Mouse (Mus musculus) right cerebral cortex, adult 18-20 months (tissue): ENCODE measurements at regions not wholly inside any gene's neighbourhood (a gene's known extent, or its start where the extent isn't known, plus 50 kb on each side); places are given as distances from the start of the nearest gene placed in this dataset.

ENCODE experiments used
- DNase-seq: peaks from one replicate; pipeline ENCODE4 v3.0.0; 2022; ENCODE audit warnings: mixed read lengths

GRCm38 (mm10) chr15:10840621-10841034 lies 111.5 kb upstream of the C1qtnf3 start:
- DNase-seq: peak; percentile 90

- no peak for DNase-seq
Observed at GRCm38 (mm10) chr15:10843060-10843695, 109.0 kb upstream of the C1qtnf3 start.

DNA sequence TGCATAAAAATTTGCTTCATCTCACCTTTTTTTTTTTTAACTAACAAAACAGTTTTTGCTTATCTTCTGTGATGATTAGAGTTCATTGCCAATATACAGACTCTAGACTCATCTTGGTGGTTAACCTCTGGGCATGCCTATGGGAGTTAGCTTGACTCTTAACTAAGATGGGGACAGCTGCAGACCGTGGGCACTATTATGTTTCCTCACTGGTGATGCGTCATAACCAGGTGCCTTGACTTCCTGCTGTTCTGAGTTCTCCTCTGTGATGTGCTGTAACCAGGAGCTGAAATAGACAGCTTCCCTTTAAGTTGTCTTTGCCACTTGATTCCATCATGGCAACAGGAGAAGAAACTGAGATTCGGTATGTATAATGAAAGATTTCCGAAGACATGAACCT lies 105.4 kb upstream of the C1qtnf3 start:
- DNase-seq: no peak

DNA sequence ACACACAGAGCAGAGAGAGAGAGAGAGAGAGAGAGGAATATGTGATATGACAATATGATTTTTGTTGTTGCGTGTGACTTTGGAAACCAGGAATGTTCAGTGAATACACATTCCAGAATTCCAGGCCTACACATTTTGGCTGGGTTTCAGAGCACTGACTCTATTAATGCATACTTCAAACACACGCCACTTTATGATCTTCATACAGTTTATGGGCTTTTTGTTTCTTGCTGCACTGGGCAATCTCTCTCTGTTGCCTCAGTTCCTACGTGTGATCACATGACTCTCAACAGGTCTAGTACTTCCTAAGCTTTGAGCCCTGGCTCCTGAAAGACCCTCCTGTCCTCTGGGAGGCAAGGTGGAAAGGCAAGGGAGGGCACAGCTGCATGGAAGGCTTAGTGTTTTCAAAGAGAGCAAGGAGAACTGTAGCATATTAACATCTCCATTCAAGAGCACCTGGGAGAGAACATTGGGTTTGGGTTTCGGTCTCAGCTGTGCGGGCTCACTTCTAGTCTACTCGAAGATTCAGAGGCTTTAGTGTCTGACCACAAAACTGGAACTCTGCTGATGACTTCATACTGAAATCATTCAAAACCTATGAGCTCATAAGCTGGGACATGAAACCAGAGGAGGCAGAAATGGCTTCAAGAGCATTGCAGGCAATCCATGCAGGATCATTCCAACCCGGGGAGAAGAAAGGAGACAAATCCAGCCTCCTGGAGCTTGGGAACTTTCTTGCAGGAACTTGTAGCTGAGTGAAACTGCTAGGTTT lies 87.9 kb upstream of the C1qtnf3 start:
- no peak for DNase-seq

DNA sequence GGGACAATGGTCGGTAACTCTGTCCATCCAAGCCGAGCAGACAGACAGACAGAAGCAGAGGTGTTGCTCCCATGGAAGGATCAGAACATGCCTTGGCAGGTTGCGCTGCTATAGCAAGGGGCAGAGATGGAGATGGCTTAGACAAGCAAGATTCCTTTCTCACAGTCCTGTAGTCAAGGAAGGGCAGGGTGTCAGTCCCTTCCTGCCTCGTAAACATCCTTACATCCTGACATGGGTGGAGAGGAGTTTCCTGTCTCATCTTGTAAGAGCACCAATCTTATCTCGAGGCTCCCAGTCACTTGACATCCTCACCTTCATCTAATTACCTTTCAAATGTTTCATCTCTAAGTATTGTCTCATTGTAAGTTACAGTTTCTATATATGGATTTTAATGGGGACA lies 87.0 kb upstream of the C1qtnf3 start:
- DNase-seq: no peak

- peak; percentile 9 for DNase-seq
Observed at GRCm38 (mm10) chr15:10866794-10867193, 85.3 kb upstream of the C1qtnf3 start.

DNA sequence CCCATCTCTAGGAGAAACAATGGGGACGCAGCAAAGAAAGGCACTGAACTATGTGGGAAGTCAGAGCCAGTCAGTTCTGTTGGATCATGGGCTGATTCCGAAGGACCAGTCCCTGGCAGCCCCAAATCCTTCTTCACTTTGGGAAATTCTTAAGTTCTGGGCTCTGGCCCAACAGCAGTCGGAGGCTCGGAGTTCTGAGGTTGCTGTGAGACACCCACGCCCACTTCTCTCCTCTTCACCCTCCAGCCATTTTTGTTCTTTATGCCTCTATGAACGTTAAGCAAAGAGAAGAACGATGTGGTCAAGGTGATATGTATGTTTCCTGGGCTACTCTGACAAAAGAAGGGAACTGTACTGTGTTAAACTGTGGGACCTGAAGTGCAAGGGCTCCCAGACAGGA lies 84.0 kb upstream of the C1qtnf3 start:
- DNase-seq: peak; percentile 47

DNA sequence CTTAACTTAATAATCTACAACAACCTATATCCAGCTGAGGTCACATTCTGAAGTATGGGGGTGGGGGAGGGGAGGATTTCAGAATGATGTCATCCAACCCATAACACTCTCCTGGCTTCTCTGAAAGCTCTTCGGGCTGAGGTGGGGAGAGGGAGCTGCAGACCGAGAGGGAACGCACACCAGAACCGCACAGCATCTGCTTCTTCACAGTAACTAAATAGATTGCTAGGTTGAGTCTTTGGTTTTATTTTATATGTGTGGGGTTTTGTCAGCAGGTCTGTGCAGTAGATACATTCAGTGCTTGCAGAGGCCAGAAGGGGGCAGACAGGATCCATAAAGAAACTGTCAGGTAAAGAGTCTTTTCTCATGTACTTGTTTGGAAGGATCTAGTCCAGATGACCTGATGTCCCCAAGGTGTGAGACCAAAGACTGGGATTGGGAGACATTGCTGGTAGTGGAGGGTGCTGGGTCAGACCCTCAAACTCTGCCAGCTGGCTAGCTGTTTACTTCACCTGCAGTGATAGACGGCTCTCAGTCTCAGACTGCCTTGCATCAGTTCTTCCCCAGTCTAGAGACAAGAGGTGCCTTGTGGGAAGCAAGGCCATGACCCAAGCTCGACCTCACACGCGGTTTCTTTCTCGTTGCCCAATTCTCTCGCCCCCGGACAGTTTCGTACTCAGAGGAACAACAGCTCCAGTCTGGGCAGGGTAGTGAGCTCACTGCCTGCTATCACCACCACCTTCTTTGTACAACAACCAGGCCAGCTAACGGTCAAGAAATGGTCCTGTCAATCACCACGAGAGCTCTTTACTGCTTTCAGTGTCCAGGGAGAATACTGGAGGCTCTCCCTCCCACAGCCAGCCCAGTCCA lies 83.2 kb upstream of the C1qtnf3 start:
- peak; percentile 12 for DNase-seq

- no peak for DNase-seq
Observed at GRCm38 (mm10) chr15:10869879-10870278, 82.3 kb upstream of the C1qtnf3 start.

DNA sequence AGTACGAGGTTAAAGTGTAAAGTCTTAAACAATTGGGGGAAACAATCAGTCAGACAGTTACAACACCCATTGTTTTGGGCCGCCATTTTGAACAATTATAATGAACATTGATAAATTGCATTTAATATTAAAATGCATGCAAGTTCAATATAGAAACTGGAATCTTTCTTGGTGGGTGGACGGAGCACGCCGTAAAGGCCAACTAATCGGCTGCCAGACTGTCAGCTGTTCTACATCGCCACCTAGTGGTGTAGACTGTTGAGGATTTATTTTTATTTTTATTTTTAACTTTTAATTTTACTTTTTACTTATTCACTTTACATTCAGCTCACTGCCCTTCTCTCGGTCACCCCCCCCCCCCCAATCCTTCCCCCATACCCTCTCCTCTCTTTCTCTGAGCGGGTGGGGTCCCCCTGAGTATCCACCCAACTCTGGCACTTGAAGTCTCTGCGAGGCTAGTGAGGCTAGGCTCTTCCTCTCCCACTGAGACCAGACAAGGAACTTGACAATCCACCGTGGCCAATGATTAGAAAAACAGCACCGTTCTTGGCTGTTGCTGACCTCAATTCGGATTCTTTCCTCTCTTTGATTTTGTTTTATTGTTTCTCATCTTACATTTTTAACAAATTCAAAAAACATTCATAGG lies 79.7 kb upstream of the C1qtnf3 start:
- no peak for DNase-seq

GRCm38 (mm10) chr15:10876328-10876727 lies 75.8 kb upstream of the C1qtnf3 start:
- no peak for DNase-seq

DNA sequence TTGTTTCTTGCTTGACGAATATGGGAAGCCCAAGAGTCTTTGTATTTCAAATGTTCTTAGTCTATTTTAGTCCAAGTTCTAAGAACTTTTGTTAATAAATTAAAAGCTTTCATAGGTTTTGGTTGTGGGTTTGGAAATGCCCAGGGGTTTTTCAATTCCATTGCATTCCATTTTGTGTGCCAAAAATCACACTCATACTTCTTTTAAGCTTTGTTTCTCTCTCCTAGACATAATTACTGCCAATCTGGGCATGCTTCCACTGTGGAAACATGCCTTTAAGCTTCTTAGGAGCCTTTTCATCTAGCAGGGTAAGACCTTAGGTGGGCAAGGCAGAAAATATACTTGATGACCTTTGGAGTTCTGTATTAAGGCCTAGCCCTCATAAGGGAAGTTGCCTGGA lies 70.4 kb upstream of the C1qtnf3 start:
- DNase-seq: no peak

GRCm38 (mm10) chr15:10887990-10888389 lies 64.1 kb upstream of the C1qtnf3 start:
- no peak for DNase-seq

DNA sequence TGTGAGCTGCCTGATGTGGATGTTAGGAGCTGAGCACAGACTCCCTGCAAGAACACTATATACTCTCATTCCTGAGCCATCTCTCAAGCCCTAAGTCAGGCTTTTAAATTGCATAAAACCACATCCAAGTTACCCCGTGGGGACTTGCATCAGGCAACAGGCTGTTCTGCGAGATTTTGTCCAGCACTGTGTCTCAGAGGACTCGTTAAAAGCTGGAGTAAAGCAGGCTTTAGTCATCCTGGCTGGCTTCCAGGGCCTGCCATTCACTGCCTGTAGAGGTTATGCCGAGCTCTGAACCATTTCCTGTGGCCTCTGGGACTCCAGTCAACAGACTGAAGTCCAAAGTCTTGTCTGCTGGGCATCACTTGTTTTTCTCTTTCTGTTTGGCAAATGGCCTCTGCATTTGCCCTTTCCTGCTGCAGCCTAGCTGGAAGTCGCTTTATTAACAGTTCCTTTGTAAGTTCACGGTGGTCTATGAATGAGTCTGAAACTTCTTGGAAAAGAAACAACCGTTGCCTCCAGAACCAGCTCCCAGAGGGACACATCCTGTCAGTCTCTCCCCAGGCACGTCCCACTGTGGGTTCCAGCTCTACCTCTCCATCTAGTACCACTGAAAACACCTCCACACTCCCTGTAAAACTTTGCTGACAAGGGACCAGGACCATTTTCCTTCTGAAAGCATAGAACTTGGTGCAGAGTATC lies 61.8 kb upstream of the C1qtnf3 start:
- DNase-seq: no peak

GRCm38 (mm10) chr15:10898309-10898708 lies 53.8 kb upstream of the C1qtnf3 start:
- DNase-seq: no peak

- no peak for DNase-seq
Observed at GRCm38 (mm10) chr15:10898715-10899486, 53.2 kb upstream of the C1qtnf3 start.

GRCm38 (mm10) chr15:10899904-10900303 lies 52.2 kb upstream of the C1qtnf3 start:
- DNase-seq: no peak

- no peak for DNase-seq
Observed at GRCm38 (mm10) chr15:10901075-10901474, 51.1 kb upstream of the C1qtnf3 start.

- DNase-seq: no peak
Observed at GRCm38 (mm10) chr15:10901745-10902262, 50.3 kb upstream of the C1qtnf3 start.
